In the genomic region with DNA sequence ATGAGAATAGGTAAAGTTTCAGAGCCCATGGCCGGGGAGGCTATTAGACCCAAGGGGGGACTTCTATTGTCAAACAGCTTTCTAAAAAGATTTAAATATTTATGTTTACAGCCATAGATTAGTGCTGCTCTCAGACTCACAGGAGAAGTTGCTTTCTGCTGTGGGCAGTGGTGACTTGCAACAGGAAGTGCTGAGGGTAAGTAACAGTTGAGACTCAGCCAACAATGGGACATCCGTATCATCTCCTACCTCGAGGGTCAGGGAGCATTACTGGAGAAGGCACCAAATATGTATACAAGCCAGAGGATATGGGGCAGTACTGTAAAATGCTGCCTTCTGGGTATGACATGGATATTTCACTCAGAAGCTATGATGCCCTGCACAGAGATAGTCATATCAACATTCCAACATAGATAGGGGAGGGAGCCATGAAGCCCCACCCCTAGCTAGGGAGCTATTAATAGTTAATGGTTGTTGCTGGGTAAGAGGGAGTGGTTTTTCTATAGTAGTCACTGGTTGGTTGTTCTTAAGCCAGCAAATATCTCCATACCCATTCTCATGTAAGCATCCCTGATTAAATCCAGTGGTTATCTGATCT, we compare ENCODE assay signal across 19 mouse cellular contexts.
DNase-seq lines count a peak whose midpoint lies in the region; ATAC-seq and TF ChIP-seq lines count a peak whose summit lies in the region.
"Had no signal": no experiment of that assay in that cellular context is flagged by ENCODE, and none has a peak within 500 bp of the region (broad histone marks: within the 10 kb centered on the region; RNA-seq: fewer than 3 reads in every experiment).

No protein-coding gene starts in this region.

- WGBS in heart, embryonic 13.5 days = 54% methylated on average over 3 of the region's 3 CpGs
- 47% methylated on average over 3 of the region's 3 CpGs for WGBS in heart, adult 2 months
- WGBS in liver, embryonic 16.5 days (ENCODE audit: insufficient replicate concordance) = 42% methylated on average over 3 of the region's 3 CpGs

- peak overlapping the region; percentile 58 for H3K27ac ChIP-seq in heart, embryonic 13.5 days (replicated peaks)
- no peak overlapping the region for H3K27ac ChIP-seq in heart, adult 2 months
- no peak overlapping the region for H3K27ac ChIP-seq in liver, embryonic 16.5 days (ENCODE audit: low read length)
- H3K27ac ChIP-seq: hindbrain, embryonic 10.5 days; limb, embryonic 13.5 days; midbrain, embryonic 15.5 days; neural tube, embryonic 12.5 days had no signal

- no peaks in the 10 kb centered on the region for H3K79me2 ChIP-seq in heart, adult 2 months (replicated peaks; ENCODE audit: control insufficient read depth, insufficient read depth, low read length)

- intact Hi-C loops in heart, adult 2 months (cut with DNase I) = no loop called here

- no peak for ATAC-seq in heart, embryonic 13.5 days (ENCODE audit: extremely low read depth, insufficient number of reproducible peaks, low FRiP score, low TSS enrichment)
- peak; percentile 51; the same call in 1 of the 2 replicates for ATAC-seq in erythroblast, adult 5-6 weeks (replicated peaks; ENCODE audit: low FRiP score, poor library complexity, severe bottlenecking)
- ATAC-seq in liver, embryonic 16.5 days (ENCODE audit: low read depth) = peak; percentile 87
- ATAC-seq: midbrain, embryonic 15.5 days had no signal

- no peak for DNase-seq in heart, adult 2 months
- DNase-seq in 416B (ENCODE audit: low read depth) = peak; percentile 70
- no peak for DNase-seq in B cell, adult 2 months
- DNase-seq in layer of hippocampus, postnatal 36 days = no peak
- DNase-seq in layer of hippocampus, postnatal 25 days (ENCODE audit: extremely low spot score in 1 of 2, low spot score in 1 of 2) = no peak
- DNase-seq: adrenal gland, postnatal 10 days; cerebellum, postnatal 10 days; gastrocnemius, postnatal 25 days; kidney, adult 8-10 months; lung, postnatal 36 days; right cerebral cortex, postnatal 4 days; thymus, adult 18-20 months had no signal

- no peak overlapping the region for H3K4me3 ChIP-seq in heart, embryonic 13.5 days
- H3K4me3 ChIP-seq in heart, adult 2 months = no peak overlapping the region
- no peak overlapping the region for H3K4me3 ChIP-seq in liver, embryonic 16.5 days (ENCODE audit: low read depth, low read length)
- H3K4me3 ChIP-seq: hindbrain, embryonic 10.5 days; limb, embryonic 13.5 days; midbrain, embryonic 15.5 days; neural tube, embryonic 12.5 days had no signal

- no peaks in the 10 kb centered on the region for H3K9me3 ChIP-seq in heart, embryonic 13.5 days
- H3K9me3 ChIP-seq in liver, embryonic 16.5 days (replicated peaks; ENCODE audit: control insufficient read depth, low read length) = no peaks in the 10 kb centered on the region
- H3K9me3 ChIP-seq: hindbrain, embryonic 10.5 days; limb, embryonic 13.5 days; midbrain, embryonic 15.5 days; neural tube, embryonic 12.5 days had no signal

- H3K9ac ChIP-seq in heart, embryonic 13.5 days = no peak overlapping the region
- no peak overlapping the region for H3K9ac ChIP-seq in heart, adult 2 months (ENCODE audit: low read depth, low read length)
- H3K9ac ChIP-seq in liver, embryonic 16.5 days (ENCODE audit: low read depth, low read length) = no peak overlapping the region
- H3K9ac ChIP-seq: limb, embryonic 13.5 days; midbrain, embryonic 15.5 days; neural tube, embryonic 12.5 days had no signal

- no peak for TF ChIP-seq CTCF in heart, adult 2 months (IDR thresholded peaks at IDR 0.05)

- H3K4me1 ChIP-seq in heart, embryonic 13.5 days = peaks cover 25% of the 10 kb centered on the region
- peaks cover 4% of the 10 kb centered on the region for H3K4me1 ChIP-seq in heart, adult 2 months (ENCODE audit: control insufficient read depth, insufficient read depth, low read length)
- H3K4me1 ChIP-seq in liver, embryonic 16.5 days (ENCODE audit: control insufficient read depth, low read depth, low read length) = peaks cover 10% of the 10 kb centered on the region
- H3K4me1 ChIP-seq: midbrain, embryonic 15.5 days; neural tube, embryonic 12.5 days had no signal

- H3K27me3 ChIP-seq in heart, embryonic 13.5 days (replicated peaks) = no peaks in the 10 kb centered on the region
- no peaks in the 10 kb centered on the region for H3K27me3 ChIP-seq in heart, adult 2 months (ENCODE audit: control insufficient read depth, insufficient read depth, low read length)
- no peaks in the 10 kb centered on the region for H3K27me3 ChIP-seq in liver, embryonic 16.5 days (ENCODE audit: control insufficient read depth, insufficient read depth, low read depth, low read length)
- H3K27me3 ChIP-seq: limb, embryonic 13.5 days; midbrain, embryonic 15.5 days; neural tube, embryonic 12.5 days had no signal

- no peak for TF ChIP-seq EP300 in heart, adult 2 months (IDR thresholded peaks at IDR 0.05; ENCODE audit: insufficient read depth, low read depth, low read length)

- no peak for TF ChIP-seq POLR2A in heart, adult 2 months (IDR thresholded peaks at IDR 0.05; ENCODE audit: insufficient read depth, low read depth, low read length)

- H3K36me3 ChIP-seq in heart, embryonic 13.5 days = no peaks in the 10 kb centered on the region
- H3K36me3 ChIP-seq in heart, adult 2 months (ENCODE audit: control insufficient read depth, insufficient read depth, low read length) = no peaks in the 10 kb centered on the region
- H3K36me3 ChIP-seq in liver, embryonic 16.5 days (ENCODE audit: control insufficient read depth, insufficient read depth) = no peaks in the 10 kb centered on the region
- H3K36me3 ChIP-seq: hindbrain, embryonic 10.5 days; limb, embryonic 13.5 days; midbrain, embryonic 15.5 days; neural tube, embryonic 12.5 days had no signal

- 0 out of 2 replicates have a peak overlapping the region, but pooled peaks have one; percentile 19 for H3K4me2 ChIP-seq in heart, embryonic 13.5 days
- H3K4me2 ChIP-seq in liver, embryonic 16.5 days (ENCODE audit: low read depth, low read length) = no peak overlapping the region
- H3K4me2 ChIP-seq: limb, embryonic 13.5 days; midbrain, embryonic 15.5 days; neural tube, embryonic 12.5 days had no signal
